Mouse (Mus musculus) left cerebral cortex, postnatal 36 days (tissue): ENCODE measurements around the gene Igsf9. TPM values are rescaled to one million over a fixed set of nuclear protein-coding genes. Genes with fewer than 3 reads are reported as not detected.

Source experiments
- DNase-seq, 2 experiments: peaks; one replicate each; pipeline ENCODE4 v3.0.0; 2021 to 2022; ENCODE audit warnings: low spot score in 2 of 2, mixed read lengths in 1 of 2
- intact Hi-C: fragments of 180-260 bp; cut with DNase I; formaldehyde crosslinking; loops from one replicate; pipeline ENCODE4 v1.15.1; 2025
- total RNA-seq, 2 experiments: library from RNA; stranded (reverse); gene quantifications; 2 replicates each; pipeline ENCODE4 v1.2.3; 2021

The Igsf9 gene
- total RNA-seq, 2 experiments from 2014 or later, result 8.4 to 11.2 TPM

- DNase-seq, result no peak
- intact Hi-C loops, result no loop called here
These were observed 28.9 kb downstream of the Igsf9 start for GRCm38 (mm10) chr1:172510421-172510972.

- intact Hi-C loops, result no loop called here
- DNase-seq, result no peak
These were observed 31.4 kb downstream of the Igsf9 start for GRCm38 (mm10) chr1:172512962-172513361.

- intact Hi-C loops, result no loop called here
- DNase-seq, result no peak
These were observed 32.1 kb downstream of the Igsf9 start for GRCm38 (mm10) chr1:172513525-172514212.

GRCm38 (mm10) chr1:172514213-172514529 is 32.6 kb downstream of the Igsf9 start:
- no peak for DNase-seq
- intact Hi-C loops, result no loop called here

GRCm38 (mm10) chr1:172514551-172515268 is 33.1 kb downstream of the Igsf9 start:
- intact Hi-C loops, result no loop called here

GRCm38 (mm10) chr1:172515396-172515795 is 33.8 kb downstream of the Igsf9 start:
- no peak for DNase-seq
- intact Hi-C loops, result no loop called here

More at GRCm38 (mm10) chr1:172514551-172515268, 33.1 kb downstream of the Igsf9 start:
- DNase-seq, result no peak

GRCm38 (mm10) chr1:172518013-172518412 is 36.4 kb downstream of the Igsf9 start:
- DNase-seq, result no peak

GRCm38 (mm10) chr1:172519644-172520043 is 38.1 kb downstream of the Igsf9 start:
- intact Hi-C loops, result no loop called here
- DNase-seq, result no peak

More at GRCm38 (mm10) chr1:172518013-172518412, 36.4 kb downstream of the Igsf9 start:
- intact Hi-C loops, result no loop called here

- intact Hi-C loops, result no loop called here
- DNase-seq, result peak; percentile 65 to 77
These were observed 39.2 kb downstream of the Igsf9 start, which contains the start of gene Cfap45 for GRCm38 (mm10) chr1:172520576-172521440. TSS of gene Cfap45 (plus strand) at chr1:172520801.

- intact Hi-C loops, result no loop called here
- DNase-seq, result no peak
These were observed 40.9 kb downstream of the Igsf9 start for GRCm38 (mm10) chr1:172522524-172522923.

GRCm38 (mm10) chr1:172523699-172524101 is 42.1 kb downstream of the Igsf9 start:
- intact Hi-C loops, result no loop called here
- no peak for DNase-seq

- DNase-seq, result no peak
- intact Hi-C loops, result loop anchor here (5.0 kb wide), 1 partner anchor 872 kb away; no protein-coding TSS in a partner anchor
These were observed 43.6 kb downstream of the Igsf9 start for GRCm38 (mm10) chr1:172525027-172525764.

GRCm38 (mm10) chr1:172525971-172526370 is 44.4 kb downstream of the Igsf9 start:
- no peak for DNase-seq

GRCm38 (mm10) chr1:172526380-172527081 is 44.9 kb downstream of the Igsf9 start:
- DNase-seq, result no peak
- intact Hi-C loops, result loop anchor here (5.0 kb wide), 1 partner anchor 871 kb away; no protein-coding TSS in a partner anchor

More at GRCm38 (mm10) chr1:172525971-172526370, 44.4 kb downstream of the Igsf9 start:
- intact Hi-C loops, result loop anchor here (5.0 kb wide), 1 partner anchor 871 kb away; no protein-coding TSS in a partner anchor

- no peak for DNase-seq
- intact Hi-C loops, result loop anchor here (5.0 kb wide), 1 partner anchor 870 kb away; no protein-coding TSS in a partner anchor
These were observed 45.8 kb downstream of the Igsf9 start for GRCm38 (mm10) chr1:172527431-172527830.

- intact Hi-C loops, result loop anchor here (1.0 to 5.0 kb wide), 3 partner anchors 34 to 869 kb away; partner anchors contain the start of gene Dusp23
- peak; percentile 69 to 83 for DNase-seq
These were observed 47.1 kb downstream of the Igsf9 start for GRCm38 (mm10) chr1:172528701-172529100.

- DNase-seq, result no peak
- intact Hi-C loops, result no loop called here
These were observed 49.1 kb downstream of the Igsf9 start for GRCm38 (mm10) chr1:172530544-172531220.

- DNase-seq, result no peak
- intact Hi-C loops, result no loop called here
These were observed 51.0 kb downstream of the Igsf9 start for GRCm38 (mm10) chr1:172532551-172532950.
